22 mouse cellular contexts compared by ENCODE assay signal in the genomic region with DNA sequence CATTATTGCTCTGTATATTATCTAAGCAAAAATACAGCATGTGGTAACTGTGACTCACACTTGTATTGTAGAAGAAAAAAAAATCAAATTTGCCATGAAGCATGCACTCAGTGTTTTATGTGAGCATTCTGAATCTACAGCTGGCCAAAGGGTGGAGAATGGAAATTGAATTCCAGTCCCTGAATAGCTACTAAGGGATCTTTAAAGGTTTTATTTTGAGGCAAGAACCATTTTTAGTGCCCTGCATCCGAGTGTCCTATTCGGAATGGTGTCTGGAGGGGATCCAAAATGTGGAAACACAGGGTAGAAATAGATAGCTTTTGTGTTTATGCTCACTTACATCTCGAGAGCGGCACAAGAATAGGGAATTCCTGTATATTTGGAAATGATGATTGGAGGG.
DNase-seq lines count a peak whose midpoint lies in the region; ATAC-seq and TF ChIP-seq lines count a peak whose summit lies in the region.
"Had no signal": no experiment of that assay in that cellular context is flagged by ENCODE, and none has a peak within 500 bp of the region (broad histone marks: within the 10 kb centered on the region; RNA-seq: fewer than 3 reads in every experiment).

No protein-coding gene starts in this region.

- H3K4me2 ChIP-seq in forebrain, postnatal 0 days (ENCODE audit: low read depth) = no peak overlapping the region
- no peak overlapping the region for H3K4me2 ChIP-seq in heart, embryonic 13.5 days
- no peak overlapping the region for H3K4me2 ChIP-seq in limb, embryonic 14.5 days (replicated peaks; ENCODE audit: low read depth, low read length, severe bottlenecking)
- H3K4me2 ChIP-seq: embryonic facial prominence, embryonic 12.5 days; forebrain, embryonic 12.5 days; hindbrain, embryonic 13.5 days had no signal

- H3K9me3 ChIP-seq in forebrain, postnatal 0 days (ENCODE audit: low read length) = no peaks in the 10 kb centered on the region
- H3K9me3 ChIP-seq in forebrain, embryonic 10.5 days = no peaks in the 10 kb centered on the region
- no peaks in the 10 kb centered on the region for H3K9me3 ChIP-seq in heart, embryonic 13.5 days
- no peaks in the 10 kb centered on the region for H3K9me3 ChIP-seq in limb, embryonic 14.5 days (ENCODE audit: control insufficient read depth, low read length)
- H3K9me3 ChIP-seq in limb, embryonic 10.5 days (replicated peaks) = no peaks in the 10 kb centered on the region
- H3K9me3 ChIP-seq: embryonic facial prominence, embryonic 12.5 days; forebrain, embryonic 12.5 days; G1E; hindbrain, embryonic 13.5 days had no signal

- TF ChIP-seq CTCF in forebrain, postnatal 0 days (IDR thresholded peaks at IDR 0.05; ENCODE audit: low read depth) = no peak

- no peak overlapping the region for H3K9ac ChIP-seq in forebrain, postnatal 0 days
- H3K9ac ChIP-seq in heart, embryonic 13.5 days = no peak overlapping the region; the same call in 1 of the 2 replicates
- H3K9ac ChIP-seq in limb, embryonic 14.5 days (ENCODE audit: low read depth, low read length, severe bottlenecking) = no peak overlapping the region
- H3K9ac ChIP-seq: embryonic facial prominence, embryonic 12.5 days; forebrain, embryonic 12.5 days; hindbrain, embryonic 13.5 days had no signal

- peak; percentile 13 for DNase-seq in forebrain, postnatal 0 days
- DNase-seq in forebrain, embryonic 10.5 days (ENCODE audit: extremely low spot score, low spot score) = no peak
- no peak for DNase-seq in heart, postnatal 25 days (ENCODE audit: low spot score)
- DNase-seq in limb, embryonic 14.5 days (ENCODE audit: low spot score) = peak; percentile 21
- DNase-seq in limb, embryonic 10.5 days (ENCODE audit: low spot score) = no peak
- no peak for DNase-seq in spleen, adult 18-20 months
- DNase-seq: adrenal gland, postnatal 10 days; B cell, adult 2 months; cerebellum, adult 11-12 months; cerebellum, adult 9-10 months; cerebellum, postnatal 25 days; gastrocnemius, postnatal 36 days; heart, adult 2 months; kidney, adult 11 months had no signal

- intact Hi-C loops in heart, postnatal 25 days (cut with DNase I) = no loop called here

- H3K36me3 ChIP-seq in forebrain, postnatal 0 days (ENCODE audit: insufficient read depth) = no peaks in the 10 kb centered on the region
- no peaks in the 10 kb centered on the region for H3K36me3 ChIP-seq in forebrain, embryonic 10.5 days (replicated peaks)
- peaks cover 23% of the 10 kb centered on the region for H3K36me3 ChIP-seq in heart, embryonic 13.5 days
- no peaks in the 10 kb centered on the region for H3K36me3 ChIP-seq in limb, embryonic 14.5 days (ENCODE audit: control insufficient read depth, insufficient read depth, low read length)
- H3K36me3 ChIP-seq in limb, embryonic 10.5 days = no peaks in the 10 kb centered on the region
- H3K36me3 ChIP-seq: embryonic facial prominence, embryonic 12.5 days; forebrain, embryonic 12.5 days; G1E; hindbrain, embryonic 13.5 days had no signal

- 59% methylated on average over 4 of the region's 4 CpGs for WGBS in forebrain, postnatal 0 days
- WGBS in forebrain, embryonic 10.5 days = 89% methylated on average over 4 of the region's 4 CpGs
- WGBS in heart, embryonic 13.5 days = 59% methylated on average over 4 of the region's 4 CpGs
- 58% methylated on average over 4 of the region's 4 CpGs for WGBS in limb, embryonic 14.5 days
- 89% methylated on average over 4 of the region's 4 CpGs for WGBS in limb, embryonic 10.5 days

- no peak for TF ChIP-seq POLR2A in limb, embryonic 14.5 days (IDR thresholded peaks at IDR 0.05; ENCODE audit: borderline replicate concordance, extremely low read depth, insufficient read depth, insufficient read length)

- H3K4me3 ChIP-seq in forebrain, postnatal 0 days (ENCODE audit: low read depth, low read length) = no peak overlapping the region
- H3K4me3 ChIP-seq in forebrain, embryonic 10.5 days = no peak overlapping the region
- no peak overlapping the region for H3K4me3 ChIP-seq in heart, embryonic 13.5 days
- no peak overlapping the region for H3K4me3 ChIP-seq in limb, embryonic 14.5 days (replicated peaks; ENCODE audit: low read length)
- no peak overlapping the region for H3K4me3 ChIP-seq in limb, embryonic 10.5 days
- H3K4me3 ChIP-seq: embryonic facial prominence, embryonic 12.5 days; forebrain, embryonic 12.5 days; heart, adult 2 months; hindbrain, embryonic 13.5 days had no signal

- no peaks in the 10 kb centered on the region for H3K27me3 ChIP-seq in forebrain, postnatal 0 days (ENCODE audit: insufficient read depth, low read length)
- H3K27me3 ChIP-seq in forebrain, embryonic 10.5 days (ENCODE audit: poor library complexity, severe bottlenecking) = no peaks in the 10 kb centered on the region
- H3K27me3 ChIP-seq in heart, embryonic 13.5 days (replicated peaks) = no peaks in the 10 kb centered on the region
- H3K27me3 ChIP-seq in limb, embryonic 14.5 days (ENCODE audit: control insufficient read depth, insufficient read depth, low read length) = no peaks in the 10 kb centered on the region
- H3K27me3 ChIP-seq in limb, embryonic 10.5 days (ENCODE audit: low read depth, poor library complexity, severe bottlenecking) = no peaks in the 10 kb centered on the region
- H3K27me3 ChIP-seq: embryonic facial prominence, embryonic 12.5 days; forebrain, embryonic 12.5 days; hindbrain, embryonic 13.5 days had no signal

- no peak overlapping the region for H3K27ac ChIP-seq in forebrain, postnatal 0 days (ENCODE audit: low read depth, low read length)
- no peak overlapping the region for H3K27ac ChIP-seq in forebrain, embryonic 10.5 days
- peak overlapping the region; percentile 37 for H3K27ac ChIP-seq in heart, embryonic 13.5 days (replicated peaks)
- H3K27ac ChIP-seq in limb, embryonic 14.5 days (replicated peaks; ENCODE audit: low read depth, low read length) = no peak overlapping the region
- H3K27ac ChIP-seq in limb, embryonic 10.5 days = no peak overlapping the region
- H3K27ac ChIP-seq: embryonic facial prominence, embryonic 12.5 days; forebrain, embryonic 12.5 days; heart, adult 2 months; hindbrain, embryonic 13.5 days; hindbrain, postnatal 0 days had no signal

- no peaks in the 10 kb centered on the region for H3K4me1 ChIP-seq in forebrain, postnatal 0 days (ENCODE audit: insufficient read depth)
- H3K4me1 ChIP-seq in forebrain, embryonic 10.5 days = no peaks in the 10 kb centered on the region
- peaks cover 40% of the 10 kb centered on the region for H3K4me1 ChIP-seq in heart, embryonic 13.5 days
- no peaks in the 10 kb centered on the region for H3K4me1 ChIP-seq in limb, embryonic 14.5 days (ENCODE audit: control insufficient read depth, insufficient read depth, low read length)
- H3K4me1 ChIP-seq in limb, embryonic 10.5 days = no peaks in the 10 kb centered on the region
- H3K4me1 ChIP-seq: embryonic facial prominence, embryonic 12.5 days; forebrain, embryonic 12.5 days; hindbrain, embryonic 13.5 days had no signal

- no peak for ATAC-seq in forebrain, postnatal 0 days
- ATAC-seq in heart, embryonic 13.5 days (ENCODE audit: extremely low read depth, insufficient number of reproducible peaks, low FRiP score, low TSS enrichment) = no peak
- ATAC-seq in limb, embryonic 14.5 days (ENCODE audit: low FRiP score, low read depth) = peak; percentile 50; the same call in 1 of the 2 replicates
- ATAC-seq: CD4-positive, CD25-positive, alpha-beta regulatory T cell, adult 4 months; forebrain, embryonic 16.5 days; hindbrain, postnatal 0 days had no signal

Comparison
In these comparisons a context has a peak if more than half of its experiments do, and no peak if none do; other contexts are left out.
1. DNase-seq: peak in forebrain, postnatal 0 days (single experiment) and limb, embryonic 14.5 days (single experiment); none in forebrain, embryonic 10.5 days (single experiment), heart, postnatal 25 days (single experiment), limb, embryonic 10.5 days (single experiment) and spleen, adult 18-20 months (0 of 2).